Mouse (Mus musculus): Measurements from ENCODE around the gene Armcx2. TPM values are rescaled to one million over a fixed set of nuclear protein-coding genes. Genes with fewer than 3 reads are reported as not detected.

The Armcx2 gene
- polyA plus RNA-seq, 1 experiment from 2014 or later, result 67.0 TPM

Small RNAs within 50 kb of the gene (microRNA-seq; reads per million reads assigned to microRNA genes)
- not detected for gene Mir7093

Other genes with a start within 250 kb of the Armcx2 start
- 1.2 and 1.3 TPM in 2 replicates for gene Btk, start 225.7 kb downstream of the Armcx2 start, polyA plus RNA-seq (2016; fragmentation: Nextera tagmentation; extraction: Ambion mirVana)
- gene Rpl36a, start 223.6 kb downstream of the Armcx2 start, polyA plus RNA-seq (2016; fragmentation: Nextera tagmentation; extraction: Ambion mirVana), result 287 and 289 TPM in 2 replicates
- gene Gla, start 208.1 kb downstream of the Armcx2 start, polyA plus RNA-seq (2016; fragmentation: Nextera tagmentation; extraction: Ambion mirVana), result 3.8 and 4.9 TPM in 2 replicates
- 124 and 128 TPM in 2 replicates for gene Hnrnph2, start 208.0 kb downstream of the Armcx2 start, polyA plus RNA-seq (2016; fragmentation: Nextera tagmentation; extraction: Ambion mirVana)
- gene Armcx4, start 122.7 kb downstream of the Armcx2 start, polyA plus RNA-seq (2016; fragmentation: Nextera tagmentation; extraction: Ambion mirVana), result 5.0 and 5.4 TPM in 2 replicates
- 47.2 and 50.3 TPM in 2 replicates for gene Armcx1, start 91.3 kb downstream of the Armcx2 start, polyA plus RNA-seq (2016; fragmentation: Nextera tagmentation; extraction: Ambion mirVana)
- 18.9 and 23.2 TPM in 2 replicates for gene Armcx6, start 57.8 kb downstream of the Armcx2 start, polyA plus RNA-seq (2016; fragmentation: Nextera tagmentation; extraction: Ambion mirVana)
- 98.1 and 98.3 TPM in 2 replicates for gene Armcx3, start 52.6 kb downstream of the Armcx2 start, polyA plus RNA-seq (2016; fragmentation: Nextera tagmentation; extraction: Ambion mirVana)
- 0.57 and 0.74 TPM in 2 replicates for gene Nxf2, start 155.5 kb upstream of the Armcx2 start, polyA plus RNA-seq (2016; fragmentation: Nextera tagmentation; extraction: Ambion mirVana)
- gene Zmat1, start 200.0 kb upstream of the Armcx2 start, polyA plus RNA-seq (2016; fragmentation: Nextera tagmentation; extraction: Ambion mirVana), result 9.2 and 10.5 TPM in 2 replicates

Measured in heart, embryonic 12.5 days (tissue).